Mouse (Mus musculus): Measurements from ENCODE around the gene Lyl1.

Lyl1 gene

GRCm38 (mm10) chr8:84722850-84723570 lies 21.8 kb downstream of the Lyl1 start, which contains the start of gene G430095P16Rik:
Gene G430095P16Rik (plus strand): TSS chr8:84723007.
- DNase-seq (ENCODE audit: low read depth, low spot score): peak; percentile 79

GRCm38 (mm10) chr8:84723571-84723900 lies 22.3 kb downstream of the Lyl1 start:
- DNase-seq (ENCODE audit: low read depth, low spot score): no peak

GRCm38 (mm10) chr8:84724683-84725082 lies 23.4 kb downstream of the Lyl1 start:
- no peak for DNase-seq (ENCODE audit: low read depth, low spot score)

DNA sequence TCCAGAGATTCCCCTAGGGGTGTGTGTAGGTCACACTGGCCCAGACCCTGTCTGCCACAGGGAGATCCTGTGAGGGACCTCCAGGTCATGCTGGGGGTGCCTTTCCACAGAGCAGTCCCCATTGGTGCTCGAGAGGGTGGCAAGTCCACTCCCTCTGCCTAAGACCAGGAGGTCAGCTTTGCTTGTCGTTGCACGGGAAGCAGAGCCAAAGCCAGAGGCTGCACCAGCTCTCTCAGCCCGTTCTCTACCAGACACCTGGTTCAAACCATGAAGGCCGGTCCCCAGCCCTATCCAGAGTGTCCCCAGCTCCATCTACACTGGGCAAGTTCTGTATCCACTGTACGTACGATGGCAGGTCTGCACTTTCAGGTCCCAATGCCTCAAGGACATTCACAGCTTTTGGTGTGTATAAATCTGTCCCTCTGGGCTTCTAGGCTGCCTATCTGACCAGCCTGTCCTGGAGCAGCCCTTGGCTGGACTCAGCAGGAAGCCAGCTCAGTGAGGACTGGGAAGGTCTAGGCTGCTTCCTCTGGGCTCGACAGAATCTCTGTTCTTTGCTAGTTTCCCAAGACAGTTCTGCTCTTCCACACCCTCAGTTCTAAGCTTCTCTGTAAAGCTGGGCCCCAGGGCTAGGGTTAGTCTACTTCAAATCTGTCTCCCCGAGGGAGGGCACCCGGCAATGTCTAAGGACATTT lies 24.1 kb downstream of the Lyl1 start:
- no peak for DNase-seq (ENCODE audit: low read depth, low spot score)

- DNase-seq (ENCODE audit: low read depth, low spot score): peak; percentile 83
Observed at GRCm38 (mm10) chr8:84725941-84726259, 24.6 kb downstream of the Lyl1 start.

- peak; percentile 85 for DNase-seq (ENCODE audit: low read depth, low spot score)
Observed at GRCm38 (mm10) chr8:84728474-84728873, 27.2 kb downstream of the Lyl1 start.

DNA sequence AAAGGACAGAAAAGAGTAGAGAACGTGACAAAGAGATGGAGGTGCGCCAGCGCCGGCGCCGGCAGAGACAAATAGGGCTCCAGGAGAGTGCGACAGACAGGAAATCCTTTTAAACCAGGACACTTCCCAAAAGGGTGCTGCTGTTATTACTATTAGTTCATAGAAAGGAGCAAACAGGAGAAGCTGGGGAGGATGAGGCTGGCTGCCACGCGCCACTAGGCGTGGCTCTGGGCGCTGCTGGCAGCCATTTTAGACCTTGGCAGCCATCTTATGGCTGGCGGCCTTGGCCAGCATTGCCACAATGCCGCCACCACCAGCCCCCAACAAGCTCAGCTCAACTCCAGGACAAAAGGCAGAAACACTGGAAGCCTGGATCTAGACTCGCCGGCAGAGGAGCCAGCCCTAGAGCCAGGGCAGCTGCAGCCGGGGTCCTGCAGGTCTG lies 28.7 kb downstream of the Lyl1 start:
- DNase-seq (ENCODE audit: low read depth, low spot score): peak; percentile 80

DNA sequence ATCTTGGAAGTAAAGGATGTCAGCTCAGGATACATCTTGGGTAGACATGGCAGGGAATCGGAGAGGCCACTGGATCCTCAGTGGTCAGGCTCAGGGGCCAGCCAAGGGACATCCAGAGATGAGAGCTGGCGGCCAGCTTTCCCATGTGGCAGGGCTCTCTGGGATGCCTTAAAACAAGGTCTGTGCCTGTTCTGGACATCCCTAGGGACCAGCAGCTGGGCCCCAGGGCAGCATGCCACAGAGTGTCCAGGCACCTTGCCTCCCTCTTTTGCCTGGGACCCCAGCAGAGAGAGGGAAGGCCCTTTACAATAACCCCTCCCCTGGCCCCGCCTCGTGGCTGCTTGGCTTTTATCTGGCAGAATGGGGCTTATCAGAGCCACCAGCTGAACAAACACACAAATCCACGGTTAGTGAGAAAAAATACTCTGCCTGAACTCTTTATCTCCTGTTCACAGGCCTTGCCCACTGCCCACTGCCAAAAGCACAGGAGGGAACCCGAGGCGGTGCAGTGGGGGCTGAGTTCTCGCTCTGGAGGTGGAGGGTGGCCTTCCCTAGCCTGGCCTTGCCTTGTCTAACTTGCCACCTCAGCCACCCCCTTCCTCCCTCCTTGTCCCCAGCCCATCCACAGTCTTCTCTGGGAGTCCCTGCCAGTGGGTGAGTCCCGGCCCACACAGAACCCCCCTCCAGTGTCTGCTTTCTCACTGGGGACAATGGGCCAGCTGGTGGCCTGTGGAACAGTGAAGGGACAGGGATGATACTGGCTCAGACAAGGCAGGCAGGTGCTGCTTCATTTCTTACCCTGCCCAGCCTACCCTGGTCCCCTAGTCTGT lies 29.5 kb downstream of the Lyl1 start:
- DNase-seq (ENCODE audit: low read depth, low spot score): peak; percentile 48

DNA sequence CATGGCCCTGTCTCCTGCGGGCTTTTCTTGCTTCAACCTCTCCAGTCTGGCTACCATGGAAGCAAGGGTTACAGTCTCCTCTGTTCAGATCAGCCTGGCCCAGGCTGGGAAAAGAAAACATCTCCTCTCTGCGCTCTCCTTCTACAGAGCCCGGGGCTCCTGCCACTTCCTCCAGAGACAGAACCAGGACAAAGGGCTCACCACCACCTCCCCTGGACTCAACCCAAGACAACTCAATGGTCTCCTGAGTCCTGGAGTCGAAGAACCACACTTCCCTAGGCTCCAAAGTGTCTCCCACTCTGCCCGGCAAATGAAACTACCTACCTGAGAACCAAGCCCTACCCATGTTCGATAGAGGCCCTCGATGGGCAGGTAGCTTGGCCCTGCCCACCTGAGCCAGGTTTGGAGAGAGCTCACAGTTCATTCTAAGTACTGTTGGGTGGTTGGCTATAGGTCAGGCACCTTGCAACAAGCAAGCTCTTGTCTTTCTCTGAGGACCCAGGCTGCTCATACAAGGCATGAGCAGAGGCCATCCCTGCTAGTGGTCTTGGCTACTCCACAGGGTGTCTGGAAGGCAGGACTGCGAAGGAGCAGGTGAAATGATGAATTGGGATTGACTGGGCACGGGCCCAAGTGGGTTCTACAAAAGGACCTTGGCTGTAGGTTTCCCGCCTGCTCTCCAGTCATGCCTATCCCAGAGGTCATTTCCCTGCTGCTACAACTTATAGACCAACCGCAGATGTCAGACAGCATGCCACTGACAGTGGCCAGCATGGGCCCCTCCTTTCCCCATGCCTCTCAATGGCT lies 30.3 kb downstream of the Lyl1 start:
- DNase-seq (ENCODE audit: low read depth, low spot score): no peak

- DNase-seq (ENCODE audit: low read depth, low spot score): peak; percentile 75
Observed at GRCm38 (mm10) chr8:84732545-84732944, 31.3 kb downstream of the Lyl1 start.

GRCm38 (mm10) chr8:84732996-84733395 lies 31.7 kb downstream of the Lyl1 start:
- no peak for DNase-seq (ENCODE audit: low read depth, low spot score)

DNA sequence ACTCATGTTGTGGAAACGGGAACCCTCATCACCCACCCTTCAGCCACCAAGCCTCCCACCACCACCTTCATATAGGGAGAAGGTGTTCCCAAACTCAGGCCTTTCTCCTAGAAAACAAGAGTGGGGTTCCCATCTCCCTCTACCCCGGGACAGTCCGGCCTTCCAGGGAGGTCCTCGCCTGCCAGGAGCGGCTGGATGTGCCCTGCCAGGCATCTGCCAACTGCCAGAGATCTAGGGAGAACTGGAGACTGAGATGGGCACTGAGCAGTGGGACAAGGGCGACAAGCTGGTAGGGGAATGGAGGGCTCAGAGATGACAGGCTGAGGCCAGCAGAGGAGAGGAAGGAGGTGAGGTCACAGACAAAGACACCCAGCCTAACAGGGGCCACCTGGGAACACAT lies 32.7 kb downstream of the Lyl1 start:
- DNase-seq (ENCODE audit: low read depth, low spot score): no peak

- DNase-seq (ENCODE audit: low read depth, low spot score): peak; percentile 45
Observed at GRCm38 (mm10) chr8:84734680-84735079, 33.4 kb downstream of the Lyl1 start.

DNA sequence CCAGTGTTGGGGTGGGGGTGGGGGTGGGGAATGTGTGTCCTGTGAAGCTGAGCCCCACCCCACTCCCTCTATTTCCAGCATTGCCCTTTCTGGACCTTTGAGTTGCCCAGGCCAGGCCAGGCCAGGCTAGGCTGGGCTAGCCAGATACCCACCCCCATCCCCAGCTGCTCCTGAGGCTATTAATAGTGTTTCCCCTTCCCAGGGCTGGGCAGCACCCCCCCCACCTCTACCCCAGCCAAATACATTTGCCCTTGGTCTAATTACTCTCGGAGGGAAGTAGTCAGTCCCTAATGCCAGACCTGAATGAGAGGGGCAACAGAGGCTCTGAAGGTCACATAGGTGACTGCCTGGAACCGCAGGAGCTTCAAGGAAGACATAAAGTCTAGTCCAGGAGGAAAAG lies 34.3 kb downstream of the Lyl1 start:
- no peak for DNase-seq (ENCODE audit: low read depth, low spot score)

DNA sequence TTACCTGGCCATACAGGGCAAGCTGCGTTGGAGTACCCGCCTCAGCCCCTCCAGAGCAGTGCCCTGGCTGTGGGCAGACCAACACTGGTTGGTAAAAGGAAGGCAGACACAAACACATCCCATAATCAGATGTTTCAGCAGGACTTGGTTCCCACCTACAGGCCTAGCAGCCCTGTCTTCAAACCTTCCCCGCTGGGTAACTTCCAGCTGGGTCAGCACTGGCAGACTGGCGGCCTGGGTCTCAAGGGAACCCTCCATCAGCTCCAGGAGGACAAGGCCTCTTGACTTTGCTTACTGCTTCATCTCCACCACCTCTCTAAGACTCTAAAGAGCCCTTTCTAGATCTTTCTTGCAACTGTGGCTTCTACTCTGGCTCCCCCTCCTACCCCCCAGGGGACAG lies 35.3 kb downstream of the Lyl1 start:
- no peak for DNase-seq (ENCODE audit: low read depth, low spot score)

GRCm38 (mm10) chr8:84737608-84738007 lies 36.4 kb downstream of the Lyl1 start:
- peak; percentile 91 for DNase-seq (ENCODE audit: low read depth, low spot score)

DNA sequence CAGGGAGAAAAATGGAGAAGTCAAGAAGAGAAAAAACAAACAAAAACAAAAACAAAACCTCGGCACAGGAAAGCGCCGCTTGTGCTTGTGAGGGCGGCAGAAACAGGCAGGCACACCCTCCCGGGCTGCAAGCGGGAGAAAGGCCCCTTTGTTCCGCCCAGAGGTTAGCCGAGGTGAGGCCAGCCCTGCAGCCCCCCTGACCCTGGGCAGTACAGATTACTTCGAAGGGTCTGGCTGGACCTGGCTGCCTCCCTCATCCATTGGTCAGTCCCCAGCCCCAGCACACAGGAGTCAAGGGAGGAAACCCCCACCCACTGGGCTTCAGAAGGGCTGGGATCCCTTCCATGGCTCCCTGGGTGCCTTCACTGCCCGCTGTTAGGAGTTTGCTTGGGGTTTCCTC lies 37.0 kb downstream of the Lyl1 start:
- DNase-seq (ENCODE audit: low read depth, low spot score): peak; percentile 56

- peak; percentile 69 for DNase-seq (ENCODE audit: low read depth, low spot score)
Observed at GRCm38 (mm10) chr8:84738715-84739400, 37.6 kb downstream of the Lyl1 start.

DNA sequence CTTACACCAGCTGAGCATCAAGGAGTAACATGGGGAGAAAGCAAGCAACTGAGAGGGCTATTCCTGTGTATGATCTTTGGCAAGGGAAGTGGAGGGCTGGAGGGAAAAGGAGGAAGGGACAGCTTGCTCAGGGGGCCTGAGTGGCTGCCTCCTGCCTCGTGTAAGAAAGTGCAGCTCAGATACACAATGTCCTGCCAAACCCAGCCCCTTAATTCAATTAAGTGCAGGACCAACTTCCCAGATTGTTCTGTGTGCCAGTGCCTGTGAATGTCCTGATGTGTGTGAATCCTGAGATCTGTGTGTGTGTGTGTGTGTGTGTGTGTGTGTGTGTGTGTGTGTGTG lies 38.1 kb downstream of the Lyl1 start:
- DNase-seq (ENCODE audit: low read depth, low spot score): no peak

- DNase-seq (ENCODE audit: low read depth, low spot score): no peak
Observed at GRCm38 (mm10) chr8:84740895-84741843, 39.9 kb downstream of the Lyl1 start.
